Mouse (Mus musculus): ENCODE measurements at regions not wholly inside any gene's neighbourhood (a gene's known extent, or its start where the extent isn't known, plus 50 kb on each side); places are given as distances from the start of the nearest gene placed in this dataset.

DNA sequence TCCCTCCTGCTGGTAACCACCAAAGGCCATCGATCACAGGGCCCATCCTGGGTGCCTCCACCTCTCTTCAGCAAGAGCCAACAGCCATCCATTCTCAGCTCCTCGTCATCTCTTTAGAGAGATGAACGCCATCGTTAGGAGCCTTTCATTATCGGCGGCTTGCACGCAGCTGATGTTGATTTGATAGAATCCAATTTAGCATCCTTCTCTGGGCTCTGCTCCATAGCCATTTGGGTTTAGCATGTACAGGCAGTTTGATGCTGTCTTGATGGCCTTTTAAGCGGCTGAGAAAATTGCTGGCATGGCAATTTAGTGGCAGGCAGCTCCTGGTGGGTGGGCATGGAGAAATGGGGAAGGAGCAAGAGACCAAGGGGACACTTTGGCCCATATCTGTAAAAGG, 115.5 kb upstream of the Plxna4 start:
- no peak for DNase-seq (ENCODE audit: low spot score)
- Histone ChIP-seq H3K4me2 (ENCODE audit: low read depth, severe bottlenecking) (no peak overlapping the region), H3K36me3 (ENCODE audit: control insufficient read depth, insufficient read depth, low read length) (no peaks in the 10 kb centered on the region), H3K27me3 (ENCODE audit: control insufficient read depth, insufficient read depth, low read length) (no peaks in the 10 kb centered on the region), H3K27ac (replicated peaks; ENCODE audit: low read depth, low read length) (no peak overlapping the region), H3K9ac (ENCODE audit: low read length) (no peak overlapping the region), H3K9me3 (ENCODE audit: control insufficient read depth, low read length) (no peaks in the 10 kb centered on the region), H3K4me3 (ENCODE audit: low read depth, low read length) (no peak overlapping the region), H3K4me1 (ENCODE audit: control insufficient read depth, insufficient read depth, low read length) (no peaks in the 10 kb centered on the region)
- ATAC-seq (ENCODE audit: insufficient number of reproducible peaks, low FRiP score, low TSS enrichment, low read depth), result no peak
- 85% methylated on average over 8 of the region's 8 CpGs for WGBS

DNA sequence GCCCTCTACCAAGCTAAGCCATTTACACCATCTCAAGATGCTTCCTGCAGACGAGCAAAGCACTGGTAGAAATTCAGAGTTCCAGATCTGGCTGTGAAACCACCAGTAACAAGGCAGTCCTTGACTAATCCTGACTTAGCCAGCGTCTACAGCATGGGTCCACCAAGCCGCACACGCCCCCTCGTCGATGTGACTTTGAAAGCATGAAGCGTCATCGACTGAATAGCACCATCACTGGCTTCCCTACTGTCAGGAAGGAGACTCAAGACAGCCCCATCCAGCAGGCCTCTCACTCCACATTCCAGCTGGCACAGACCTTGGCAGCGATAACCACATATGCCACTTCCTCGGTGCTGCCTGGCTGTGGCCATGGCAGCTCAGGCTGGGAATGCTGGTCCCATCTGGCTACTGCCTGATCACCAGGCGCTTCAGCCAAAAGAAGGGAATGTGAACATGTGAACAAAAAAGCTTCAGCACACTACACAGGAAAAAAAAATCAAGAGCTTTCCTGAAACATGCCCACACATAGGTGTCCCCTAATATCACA, 114.3 kb upstream of the Plxna4 start:
- H3K9me3 ChIP-seq (ENCODE audit: control insufficient read depth, low read length), result no peaks in the 10 kb centered on the region
- no peak overlapping the region for H3K4me3 ChIP-seq (ENCODE audit: low read depth, low read length)
- no peak overlapping the region for H3K27ac ChIP-seq (replicated peaks; ENCODE audit: low read depth, low read length)
- DNase-seq (ENCODE audit: low spot score) (no peak), ATAC-seq (ENCODE audit: insufficient number of reproducible peaks, low FRiP score, low TSS enrichment, low read depth) (no peak)
- WGBS, result 84% methylated on average over 11 of the region's 11 CpGs
- H3K36me3 ChIP-seq (ENCODE audit: control insufficient read depth, insufficient read depth, low read length), result no peaks in the 10 kb centered on the region
- H3K4me2 ChIP-seq (ENCODE audit: low read depth, severe bottlenecking), result no peak overlapping the region
- no peaks in the 10 kb centered on the region for H3K4me1 ChIP-seq (ENCODE audit: control insufficient read depth, insufficient read depth, low read length)
- H3K27me3 ChIP-seq (ENCODE audit: control insufficient read depth, insufficient read depth, low read length), result no peaks in the 10 kb centered on the region
- H3K9ac ChIP-seq (ENCODE audit: low read length), result no peak overlapping the region

DNA sequence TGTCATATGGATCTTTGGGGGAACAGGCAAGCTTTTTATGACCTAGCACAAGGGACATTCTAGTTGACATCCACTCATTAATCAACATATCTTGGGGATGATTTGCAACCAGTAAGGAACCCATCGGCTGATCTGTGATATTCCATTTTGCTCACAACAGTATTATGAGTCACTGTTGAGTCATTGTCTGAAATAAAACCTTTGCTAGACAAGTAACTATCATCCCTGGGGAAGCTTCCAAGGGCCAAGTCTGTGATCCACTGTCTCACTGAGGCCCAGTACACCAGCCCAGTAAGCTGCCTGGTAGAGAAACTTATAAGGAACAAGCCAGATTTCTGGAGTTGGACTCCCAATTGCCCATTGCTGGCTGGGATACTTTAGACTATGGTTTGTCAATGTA, 111.8 kb upstream of the Plxna4 start:
- 93% methylated on average over 1 of the region's 1 CpGs for WGBS
- Histone ChIP-seq H3K4me2 (ENCODE audit: low read depth, severe bottlenecking) (no peak overlapping the region), H3K9me3 (ENCODE audit: control insufficient read depth, low read length) (no peaks in the 10 kb centered on the region), H3K4me3 (ENCODE audit: low read depth, low read length) (no peak overlapping the region), H3K27me3 (ENCODE audit: control insufficient read depth, insufficient read depth, low read length) (no peaks in the 10 kb centered on the region), H3K4me1 (ENCODE audit: control insufficient read depth, insufficient read depth, low read length) (no peaks in the 10 kb centered on the region), H3K36me3 (ENCODE audit: control insufficient read depth, insufficient read depth, low read length) (no peaks in the 10 kb centered on the region), H3K9ac (ENCODE audit: low read length) (no peak overlapping the region), H3K27ac (replicated peaks; ENCODE audit: low read depth, low read length) (no peak overlapping the region)
- ATAC-seq (ENCODE audit: insufficient number of reproducible peaks, low FRiP score, low TSS enrichment, low read depth), result no peak
- DNase-seq (ENCODE audit: low spot score), result no peak

DNA sequence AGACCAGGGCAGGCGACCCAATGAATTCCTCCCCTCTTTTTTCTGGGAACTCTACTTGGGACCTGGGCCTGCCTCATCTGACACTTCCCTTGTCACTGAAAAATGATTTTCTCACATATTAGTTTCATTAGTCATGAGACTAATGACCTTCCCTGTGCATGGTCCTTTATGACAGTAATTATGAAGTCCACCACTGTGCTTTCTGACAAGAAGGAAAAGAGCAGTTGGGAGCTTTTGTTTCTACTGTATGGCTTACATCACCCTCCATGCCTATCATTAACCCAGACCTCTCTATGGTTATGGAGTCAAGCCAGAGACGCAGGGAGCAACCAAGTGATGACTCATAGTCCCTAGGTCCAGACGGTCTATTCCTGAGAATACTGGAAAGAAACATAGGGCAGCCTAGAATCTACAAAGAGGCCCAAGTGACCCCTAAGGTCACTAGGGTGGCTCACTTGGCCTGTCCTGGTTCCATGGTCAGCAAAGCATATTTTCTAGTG, 109.8 kb upstream of the Plxna4 start:
- Histone ChIP-seq H3K4me1 (ENCODE audit: control insufficient read depth, insufficient read depth, low read length) (no peaks in the 10 kb centered on the region), H3K36me3 (ENCODE audit: control insufficient read depth, insufficient read depth, low read length) (no peaks in the 10 kb centered on the region), H3K9me3 (ENCODE audit: control insufficient read depth, low read length) (no peaks in the 10 kb centered on the region), H3K27me3 (ENCODE audit: control insufficient read depth, insufficient read depth, low read length) (no peaks in the 10 kb centered on the region), H3K4me2 (ENCODE audit: low read depth, severe bottlenecking) (no peak overlapping the region), H3K9ac (ENCODE audit: low read length) (no peak overlapping the region), H3K4me3 (ENCODE audit: low read depth, low read length) (no peak overlapping the region), H3K27ac (replicated peaks; ENCODE audit: low read depth, low read length) (no peak overlapping the region)
- ATAC-seq (ENCODE audit: insufficient number of reproducible peaks, low FRiP score, low TSS enrichment, low read depth) (no peak), DNase-seq (ENCODE audit: low spot score) (no peak)
- WGBS, result 75% methylated on average over 3 of the region's 3 CpGs

DNA sequence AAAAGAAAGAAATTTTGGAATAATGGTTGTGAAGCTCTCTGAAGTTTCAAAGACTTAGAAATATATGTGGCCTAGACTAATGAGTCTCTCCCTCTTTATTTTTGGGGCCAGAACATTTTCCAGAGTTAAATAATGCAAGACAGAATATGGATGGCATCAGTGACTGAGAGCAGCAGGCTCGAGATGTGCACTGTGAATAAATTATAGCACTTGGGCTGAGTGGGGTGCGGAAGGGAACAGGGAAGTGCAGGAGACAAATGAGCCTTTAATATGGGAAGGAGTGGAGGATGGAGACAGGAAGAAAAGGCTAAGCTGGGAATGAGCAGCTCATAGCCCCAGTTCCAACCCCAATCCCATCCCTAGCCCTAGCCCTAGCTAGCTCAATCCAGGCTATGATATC, 108.0 kb upstream of the Plxna4 start:
- DNase-seq (ENCODE audit: low spot score) (no peak), ATAC-seq (ENCODE audit: insufficient number of reproducible peaks, low FRiP score, low TSS enrichment, low read depth) (no peak)
- Histone ChIP-seq H3K9me3 (ENCODE audit: control insufficient read depth, low read length) (no peaks in the 10 kb centered on the region), H3K36me3 (ENCODE audit: control insufficient read depth, insufficient read depth, low read length) (no peaks in the 10 kb centered on the region), H3K4me1 (ENCODE audit: control insufficient read depth, insufficient read depth, low read length) (no peaks in the 10 kb centered on the region), H3K27ac (replicated peaks; ENCODE audit: low read depth, low read length) (no peak overlapping the region), H3K27me3 (ENCODE audit: control insufficient read depth, insufficient read depth, low read length) (no peaks in the 10 kb centered on the region), H3K9ac (ENCODE audit: low read length) (no peak overlapping the region), H3K4me3 (ENCODE audit: low read depth, low read length) (no peak overlapping the region), H3K4me2 (ENCODE audit: low read depth, severe bottlenecking) (no peak overlapping the region)
- WGBS, result 77% methylated on average over 2 of the region's 2 CpGs

DNA sequence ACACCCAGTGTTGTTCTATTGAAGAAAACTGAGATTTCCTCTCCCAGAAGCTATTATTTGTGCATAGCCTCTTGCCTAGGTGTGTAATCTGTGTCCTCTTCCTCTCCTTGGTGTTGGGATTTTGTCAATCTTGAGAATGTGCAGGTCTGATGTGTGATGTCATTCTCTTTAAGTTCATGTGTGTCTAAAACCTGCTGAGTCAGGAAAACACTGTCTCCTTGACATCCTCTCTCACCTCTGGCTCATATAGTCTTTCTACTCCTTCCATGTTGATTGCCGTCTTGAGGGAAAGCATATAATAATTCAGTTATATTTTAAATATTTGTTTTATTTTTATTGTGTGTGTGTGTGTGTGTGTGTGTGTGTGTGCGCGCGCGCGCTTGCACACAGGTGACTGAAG, 84.6 kb upstream of the Plxna4 start:
- Histone ChIP-seq H3K9me3 (ENCODE audit: control insufficient read depth, low read length) (no peaks in the 10 kb centered on the region), H3K4me1 (ENCODE audit: control insufficient read depth, insufficient read depth, low read length) (no peaks in the 10 kb centered on the region), H3K36me3 (ENCODE audit: control insufficient read depth, insufficient read depth, low read length) (no peaks in the 10 kb centered on the region), H3K4me2 (ENCODE audit: low read depth, severe bottlenecking) (no peak overlapping the region), H3K27me3 (ENCODE audit: control insufficient read depth, insufficient read depth, low read length) (no peaks in the 10 kb centered on the region), H3K9ac (ENCODE audit: low read length) (no peak overlapping the region), H3K27ac (replicated peaks; ENCODE audit: low read depth, low read length) (no peak overlapping the region), H3K4me3 (ENCODE audit: low read depth, low read length) (no peak overlapping the region)
- no peak for ATAC-seq (ENCODE audit: insufficient number of reproducible peaks, low FRiP score, low TSS enrichment, low read depth)
- 98% methylated on average over 6 of the region's 6 CpGs for WGBS
- no peak for DNase-seq (ENCODE audit: low spot score)

DNA sequence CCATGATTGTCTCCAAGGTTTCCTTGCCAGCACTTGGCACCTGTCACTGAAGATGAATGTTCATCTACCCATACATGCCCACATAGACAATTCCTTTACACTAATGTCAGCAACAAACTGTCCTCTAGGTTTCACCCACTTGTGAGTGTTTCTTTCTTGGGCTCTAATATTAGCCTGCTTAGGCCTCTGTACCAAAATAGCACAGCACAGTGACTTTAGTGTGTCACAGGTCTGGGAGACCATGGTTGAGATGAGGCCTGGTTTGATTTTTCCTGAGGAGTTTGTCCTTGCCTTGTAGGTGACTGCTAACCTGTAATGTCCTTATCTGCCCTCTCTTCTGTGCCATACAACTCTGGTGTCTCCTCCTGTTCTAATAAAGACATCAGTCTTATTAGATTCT, 71.8 kb upstream of the Plxna4 start:
- no peaks in the 10 kb centered on the region for H3K9me3 ChIP-seq (ENCODE audit: control insufficient read depth, low read length)
- no peaks in the 10 kb centered on the region for H3K4me1 ChIP-seq (ENCODE audit: control insufficient read depth, insufficient read depth, low read length)
- no peak for ATAC-seq (ENCODE audit: insufficient number of reproducible peaks, low FRiP score, low TSS enrichment, low read depth)

DNA sequence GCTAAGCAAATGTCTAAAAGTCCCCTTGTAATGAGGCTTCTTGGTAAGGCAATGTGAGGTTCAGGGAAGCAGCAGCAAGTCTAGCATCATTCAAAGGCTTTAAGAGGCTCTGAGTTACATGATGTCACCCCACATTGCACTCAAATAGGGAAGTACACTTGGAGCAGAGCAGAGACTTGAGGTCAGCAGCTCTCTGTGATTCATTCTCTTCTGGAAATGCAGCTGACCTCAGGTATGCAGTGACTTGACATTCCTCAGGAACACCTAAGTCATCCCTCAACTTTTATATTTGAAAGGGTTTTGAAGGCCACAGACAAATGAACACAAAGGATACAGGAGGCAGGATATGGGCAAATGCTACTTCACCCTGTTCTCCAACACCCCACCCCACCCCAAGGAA, 69.4 kb upstream of the Plxna4 start:
- DNase-seq (ENCODE audit: low spot score), result no peak
- Histone ChIP-seq H3K27me3 (ENCODE audit: control insufficient read depth, insufficient read depth, low read length) (no peaks in the 10 kb centered on the region), H3K9ac (ENCODE audit: low read length) (no peak overlapping the region), H3K27ac (replicated peaks; ENCODE audit: low read depth, low read length) (no peak overlapping the region), H3K9me3 (ENCODE audit: control insufficient read depth, low read length) (no peaks in the 10 kb centered on the region), H3K4me1 (ENCODE audit: control insufficient read depth, insufficient read depth, low read length) (no peaks in the 10 kb centered on the region), H3K36me3 (ENCODE audit: control insufficient read depth, insufficient read depth, low read length) (no peaks in the 10 kb centered on the region), H3K4me3 (ENCODE audit: low read depth, low read length) (no peak overlapping the region), H3K4me2 (ENCODE audit: low read depth, severe bottlenecking) (no peak overlapping the region)
- no peak for ATAC-seq (ENCODE audit: insufficient number of reproducible peaks, low FRiP score, low TSS enrichment, low read depth)

More for the DNA sequence above, 71.8 kb upstream of the Plxna4 start:
- Histone ChIP-seq H3K27ac (replicated peaks; ENCODE audit: low read depth, low read length) (no peak overlapping the region), H3K4me3 (ENCODE audit: low read depth, low read length) (no peak overlapping the region), H3K4me2 (ENCODE audit: low read depth, severe bottlenecking) (no peak overlapping the region), H3K36me3 (ENCODE audit: control insufficient read depth, insufficient read depth, low read length) (no peaks in the 10 kb centered on the region), H3K27me3 (ENCODE audit: control insufficient read depth, insufficient read depth, low read length) (no peaks in the 10 kb centered on the region), H3K9ac (ENCODE audit: low read length) (no peak overlapping the region)
- DNase-seq (ENCODE audit: low spot score), result no peak

DNA sequence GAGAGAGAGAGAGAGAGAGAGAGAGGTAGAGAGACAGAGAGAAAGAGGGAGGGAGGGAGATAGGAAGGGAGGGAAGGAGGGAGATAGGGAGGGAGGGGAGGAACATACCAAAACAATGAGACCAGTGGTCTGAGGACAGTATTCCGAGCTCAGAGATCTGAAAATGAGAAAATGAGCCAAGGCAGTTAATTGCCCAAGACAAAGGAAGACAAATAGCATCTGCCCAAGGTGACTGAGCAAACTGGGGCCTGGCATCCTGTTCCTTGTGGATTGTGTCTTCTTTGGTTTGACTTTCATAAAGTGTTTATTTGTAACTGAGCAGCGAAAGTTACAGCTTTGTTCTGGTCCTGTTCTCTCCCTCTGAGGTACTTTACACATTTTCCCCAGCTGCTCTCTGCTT, 66.2 kb upstream of the Plxna4 start:
- DNase-seq (ENCODE audit: low spot score) (no peak), ATAC-seq (ENCODE audit: insufficient number of reproducible peaks, low FRiP score, low TSS enrichment, low read depth) (no peak)
- no peak overlapping the region for H3K9ac ChIP-seq (ENCODE audit: low read length)
- H3K36me3 ChIP-seq (ENCODE audit: control insufficient read depth, insufficient read depth, low read length), result no peaks in the 10 kb centered on the region
- no peak overlapping the region for H3K27ac ChIP-seq (replicated peaks; ENCODE audit: low read depth, low read length)
- no peak overlapping the region for H3K4me2 ChIP-seq (ENCODE audit: low read depth, severe bottlenecking)
- WGBS, result 74% methylated on average over 2 of the region's 2 CpGs
- no peaks in the 10 kb centered on the region for H3K9me3 ChIP-seq (ENCODE audit: control insufficient read depth, low read length)
- H3K27me3 ChIP-seq (ENCODE audit: control insufficient read depth, insufficient read depth, low read length), result no peaks in the 10 kb centered on the region
- H3K4me1 ChIP-seq (ENCODE audit: control insufficient read depth, insufficient read depth, low read length), result no peaks in the 10 kb centered on the region
- H3K4me3 ChIP-seq (ENCODE audit: low read depth, low read length), result no peak overlapping the region
